Mouse (Mus musculus): ENCODE measurements around the gene Hkdc1. TPM values are rescaled to one million over a fixed set of nuclear protein-coding genes. Genes with fewer than 3 reads are reported as not detected.

Hkdc1 gene
- total RNA-seq, 2 experiments from 2014 or later = not detected

GRCm38 (mm10) chr10:62379808-62380207, 42.5 kb downstream of the Hkdc1 start, which contains the start of gene Hk1:
Hk1 (minus strand) TSS chr10:62379908.
- DNase-seq = no peak

GRCm38 (mm10) chr10:62358827-62359226, 63.5 kb downstream of the Hkdc1 start:
- DNase-seq = no peak

GRCm38 (mm10) chr10:62356105-62356730, 66.1 kb downstream of the Hkdc1 start:
- DNase-seq = no peak

GRCm38 (mm10) chr10:62345147-62345546, 77.1 kb downstream of the Hkdc1 start:
- no peak for DNase-seq

GRCm38 (mm10) chr10:62344004-62344752, 78.1 kb downstream of the Hkdc1 start:
- no peak for DNase-seq

- DNase-seq = no peak
Measured at GRCm38 (mm10) chr10:62342512-62342911, 79.8 kb downstream of the Hkdc1 start.

- no peak for DNase-seq
Measured at GRCm38 (mm10) chr10:62341956-62342355, 80.3 kb downstream of the Hkdc1 start.

- DNase-seq = no peak
Measured at GRCm38 (mm10) chr10:62340991-62341390, 81.3 kb downstream of the Hkdc1 start.

GRCm38 (mm10) chr10:62340095-62340731, 82.1 kb downstream of the Hkdc1 start:
- DNase-seq = peak; percentile 99 to 100

- DNase-seq = peak; percentile 35 to 52
Measured at GRCm38 (mm10) chr10:62339211-62340094, 82.8 kb downstream of the Hkdc1 start.

- DNase-seq = no peak
Measured at GRCm38 (mm10) chr10:62338626-62339025, 83.7 kb downstream of the Hkdc1 start.

- no peak for DNase-seq
Measured at GRCm38 (mm10) chr10:62338176-62338575, 84.1 kb downstream of the Hkdc1 start.

- DNase-seq = peak in 1 of 2 experiments; percentile 22
Measured at GRCm38 (mm10) chr10:62336601-62337578, 85.4 kb downstream of the Hkdc1 start.

GRCm38 (mm10) chr10:62335423-62335776, 86.9 kb downstream of the Hkdc1 start:
- no peak for DNase-seq

GRCm38 (mm10) chr10:62334686-62335422, 87.4 kb downstream of the Hkdc1 start:
- no peak for DNase-seq

- DNase-seq = no peak
Measured at GRCm38 (mm10) chr10:62333269-62333668, 89.0 kb downstream of the Hkdc1 start.

Data from adrenal gland, postnatal 36 days (tissue).